Mouse (Mus musculus): ENCODE data around the gene Spg20.

DNA sequence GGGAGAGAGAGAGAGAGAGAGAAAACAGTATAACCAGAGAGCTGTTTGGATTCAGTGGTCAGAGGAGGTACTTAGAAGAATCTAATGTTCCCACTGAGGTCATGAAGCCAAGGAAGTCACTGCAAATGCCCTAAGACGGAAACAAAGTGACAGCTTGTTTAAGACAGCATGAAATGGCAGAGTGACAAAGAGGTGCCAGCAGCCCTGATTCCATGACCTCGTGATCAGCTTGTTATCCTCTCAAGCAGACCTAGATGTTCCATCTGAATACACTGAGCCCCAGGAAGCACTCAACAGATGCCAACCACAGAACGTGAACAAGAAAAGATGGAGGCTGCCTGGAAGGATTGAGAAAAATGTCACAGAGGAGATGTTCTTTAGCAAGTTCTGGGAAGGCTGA, 26.2 kb upstream of the Spg20 start:
- TF ChIP-seq CTCF (IDR thresholded peaks at IDR 0.05) (no peak), EP300 (IDR thresholded peaks at IDR 0.05) (no peak)
